Mouse (Mus musculus) kidney, postnatal 36 days (tissue): ENCODE data around the gene Pcdh9.
A peak's percentile ranks its signal among the peaks of the same experiment; 100 is the strongest.

Experiments
- DNase-seq, 2 experiments: peaks; one replicate each; pipeline ENCODE4 v3.0.0; 2021 to 2022; ENCODE audit warnings: mixed read lengths in 2 of 2

Pcdh9 gene

GRCm38 (mm10) chr14:93350906-93351305 lies 539.6 kb downstream of the Pcdh9 start:
- no peak for DNase-seq

- no peak for DNase-seq
Measured at GRCm38 (mm10) chr14:93349166-93349565, 541.3 kb downstream of the Pcdh9 start.

- DNase-seq, result no peak
Measured at GRCm38 (mm10) chr14:93347031-93347430, 543.4 kb downstream of the Pcdh9 start.

- DNase-seq, result no peak
Measured at GRCm38 (mm10) chr14:93342781-93343180, 547.7 kb downstream of the Pcdh9 start.

GRCm38 (mm10) chr14:93341390-93341789 lies 549.1 kb downstream of the Pcdh9 start:
- no peak for DNase-seq

GRCm38 (mm10) chr14:93329247-93329646 lies 561.2 kb downstream of the Pcdh9 start:
- DNase-seq, result no peak

GRCm38 (mm10) chr14:93317393-93317792 lies 573.1 kb downstream of the Pcdh9 start:
- DNase-seq, result no peak

GRCm38 (mm10) chr14:93288361-93288760 lies 602.1 kb downstream of the Pcdh9 start:
- DNase-seq, result no peak

- no peak for DNase-seq
Measured at GRCm38 (mm10) chr14:93287642-93288041, 602.8 kb downstream of the Pcdh9 start.

- DNase-seq, result no peak
Measured at GRCm38 (mm10) chr14:93285136-93285535, 605.3 kb downstream of the Pcdh9 start.

- no peak for DNase-seq
Measured at GRCm38 (mm10) chr14:93284009-93284408, 606.5 kb downstream of the Pcdh9 start.

GRCm38 (mm10) chr14:93275661-93276060 lies 614.8 kb downstream of the Pcdh9 start:
- no peak for DNase-seq

- no peak for DNase-seq
Measured at GRCm38 (mm10) chr14:93274767-93275166, 615.7 kb downstream of the Pcdh9 start.

GRCm38 (mm10) chr14:93253411-93253810 lies 637.1 kb downstream of the Pcdh9 start:
- DNase-seq, result no peak

- no peak for DNase-seq
Measured at GRCm38 (mm10) chr14:93240263-93240662, 650.2 kb downstream of the Pcdh9 start.

- no peak for DNase-seq
Measured at GRCm38 (mm10) chr14:93234333-93234732, 656.1 kb downstream of the Pcdh9 start.

- no peak for DNase-seq
Measured at GRCm38 (mm10) chr14:93233599-93233998, 656.9 kb downstream of the Pcdh9 start.

- peak; percentile 39 to 43 for DNase-seq
Measured at GRCm38 (mm10) chr14:93214846-93215245, 675.6 kb downstream of the Pcdh9 start.

GRCm38 (mm10) chr14:93199791-93200190 lies 690.7 kb downstream of the Pcdh9 start:
- no peak for DNase-seq

GRCm38 (mm10) chr14:93182606-93183491 lies 707.6 kb downstream of the Pcdh9 start:
- no peak for DNase-seq

- no peak for DNase-seq
Measured at GRCm38 (mm10) chr14:93169201-93169600, 721.3 kb downstream of the Pcdh9 start.

GRCm38 (mm10) chr14:93168367-93168766 lies 722.1 kb downstream of the Pcdh9 start:
- no peak for DNase-seq

- DNase-seq, result no peak
Measured at GRCm38 (mm10) chr14:93143414-93143813, 747.1 kb downstream of the Pcdh9 start.

- peak in 1 of 2 experiments; percentile 1 for DNase-seq
Measured at GRCm38 (mm10) chr14:93142076-93142475, 748.4 kb downstream of the Pcdh9 start.

- DNase-seq, result no peak
Measured at GRCm38 (mm10) chr14:93126993-93127392, 763.5 kb downstream of the Pcdh9 start.
